Mouse (Mus musculus): Measurements from ENCODE around the gene Ube2cbp. TPM values are rescaled to one million over a fixed set of nuclear protein-coding genes. Genes with fewer than 3 reads are reported as not detected.

Gene Ube2cbp
- polyA plus RNA-seq, 1 experiment from 2014 or later = 3.2 TPM

DNA sequence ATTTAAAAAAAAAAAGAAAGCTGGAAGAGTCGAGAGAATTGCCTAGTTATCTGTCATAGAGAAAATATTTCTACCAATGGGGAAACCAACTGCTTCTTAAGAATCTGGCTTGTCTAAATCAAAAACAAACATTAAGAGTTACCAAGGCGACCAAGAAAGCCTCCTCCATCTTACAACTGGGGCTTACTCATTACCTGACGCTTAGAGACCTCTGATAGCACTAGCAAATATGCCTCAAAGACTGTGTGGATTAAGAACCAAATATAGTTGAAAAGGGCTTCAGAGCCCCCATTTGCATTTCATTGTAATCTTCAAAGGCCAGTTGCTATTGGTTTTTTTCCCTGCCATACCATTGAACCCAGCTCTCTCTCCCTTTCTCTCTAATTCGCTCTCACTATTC is 76.2 kb downstream of the Ube2cbp start:
- DNase-seq (ENCODE audit: low spot score) (no peak), ATAC-seq (ENCODE audit: low FRiP score, low TSS enrichment) (no peak)
- no peak overlapping the region for H3K27ac ChIP-seq (replicated peaks)
- 38% methylated on average over 4 of the region's 4 CpGs for WGBS
- no peaks in the 10 kb centered on the region for H3K36me3 ChIP-seq (ENCODE audit: control insufficient read depth, insufficient read depth, low read length)
- H3K9ac ChIP-seq (ENCODE audit: low read length) = no peak overlapping the region
- no peaks in the 10 kb centered on the region for H3K9me3 ChIP-seq (ENCODE audit: control insufficient read depth, low read length)
- TF ChIP-seq EP300 (optimal IDR thresholded peaks at IDR 0.05) = no peak
- no peak for TF ChIP-seq CTCF (IDR thresholded peaks at IDR 0.05; ENCODE audit: low read depth)
- no peaks in the 10 kb centered on the region for H3K27me3 ChIP-seq (ENCODE audit: control insufficient read depth, insufficient read depth, low read length)
- H3K4me3 ChIP-seq (ENCODE audit: low read depth, low read length) = no peak overlapping the region
- H3K4me2 ChIP-seq (replicated peaks; ENCODE audit: low read depth) = no peak overlapping the region
- H3K4me1 ChIP-seq (replicated peaks; ENCODE audit: control insufficient read depth, insufficient read depth) = no peaks in the 10 kb centered on the region

DNA sequence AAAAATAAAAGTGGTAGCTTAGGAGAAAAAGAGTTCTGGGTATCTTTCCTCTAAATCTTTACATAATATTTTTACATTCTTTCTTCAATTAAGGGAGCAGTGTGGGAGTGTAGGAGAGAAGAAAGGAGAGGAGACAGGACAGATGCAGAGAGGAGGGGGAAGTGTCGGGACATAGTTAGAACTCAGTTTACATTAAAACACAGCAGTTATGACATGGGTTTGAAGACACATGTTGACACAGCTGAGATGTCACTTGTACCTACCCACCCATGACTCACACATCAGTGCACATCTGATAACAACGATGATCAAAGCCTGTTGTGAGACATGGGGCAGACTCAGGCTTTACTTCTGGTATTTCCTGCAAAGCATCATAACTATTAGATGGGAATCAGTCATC is 87.8 kb downstream of the Ube2cbp start:
- Histone ChIP-seq H3K9me3 (ENCODE audit: control insufficient read depth, low read length) (no peaks in the 10 kb centered on the region), H3K4me3 (ENCODE audit: low read depth, low read length) (no peak overlapping the region), H3K27me3 (ENCODE audit: control insufficient read depth, insufficient read depth, low read length) (no peaks in the 10 kb centered on the region), H3K4me1 (replicated peaks; ENCODE audit: control insufficient read depth, insufficient read depth) (no peaks in the 10 kb centered on the region), H3K9ac (ENCODE audit: low read length) (no peak overlapping the region), H3K27ac (replicated peaks) (no peak overlapping the region), H3K36me3 (ENCODE audit: control insufficient read depth, insufficient read depth, low read length) (no peaks in the 10 kb centered on the region), H3K4me2 (replicated peaks; ENCODE audit: low read depth) (no peak overlapping the region)
- WGBS = 42% methylated on average over 2 of the region's 2 CpGs
- TF ChIP-seq EP300 (optimal IDR thresholded peaks at IDR 0.05) (no peak), CTCF (IDR thresholded peaks at IDR 0.05; ENCODE audit: low read depth) (no peak)
- ATAC-seq (ENCODE audit: low FRiP score, low TSS enrichment) (no peak), DNase-seq (ENCODE audit: low spot score) (no peak)

DNA sequence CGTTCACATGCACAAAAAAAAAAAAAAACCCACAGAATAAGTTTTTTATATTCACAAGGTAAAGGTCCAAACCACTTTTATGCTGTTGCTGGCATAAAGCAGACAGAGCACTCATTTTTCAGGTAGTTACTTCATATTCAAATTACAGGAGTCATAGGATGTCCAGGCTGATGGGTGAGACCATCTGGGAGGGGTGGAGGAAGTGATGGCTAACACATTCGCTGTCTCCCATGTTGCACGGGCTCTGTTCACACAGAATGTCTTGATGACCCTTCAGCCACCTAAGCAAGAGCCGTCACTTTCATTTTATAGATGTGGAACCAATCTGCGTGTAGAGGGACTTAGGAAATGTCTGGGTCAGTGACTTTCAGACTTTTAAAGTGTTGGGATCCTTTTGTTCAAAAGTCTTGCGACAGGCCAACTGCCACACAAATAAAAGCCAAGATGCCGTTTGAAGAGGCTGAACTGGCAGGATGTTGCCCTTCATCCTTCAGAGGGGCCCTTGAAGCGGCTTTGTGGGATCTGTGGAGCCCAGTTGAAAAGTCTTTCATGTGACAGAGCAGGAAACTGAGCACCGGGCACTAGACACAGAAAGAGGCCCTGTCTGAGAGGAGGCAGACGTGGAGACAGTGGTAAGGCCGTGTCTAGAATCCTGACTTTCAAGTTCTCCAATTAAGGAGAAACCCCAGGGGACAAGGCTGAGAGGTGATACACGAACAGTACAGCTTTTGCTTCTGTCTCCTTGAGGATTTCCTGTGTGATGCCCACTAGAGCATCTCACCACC is 91.8 kb downstream of the Ube2cbp start:
- 75% methylated on average over 12 of the region's 12 CpGs for WGBS
- H3K4me1 ChIP-seq (replicated peaks; ENCODE audit: control insufficient read depth, insufficient read depth) = no peaks in the 10 kb centered on the region
- H3K4me2 ChIP-seq (replicated peaks; ENCODE audit: low read depth) = no peak overlapping the region
- no peaks in the 10 kb centered on the region for H3K9me3 ChIP-seq (ENCODE audit: control insufficient read depth, low read length)
- TF ChIP-seq CTCF (IDR thresholded peaks at IDR 0.05; ENCODE audit: low read depth) (no peak), EP300 (optimal IDR thresholded peaks at IDR 0.05) (no peak)
- ATAC-seq (ENCODE audit: low FRiP score, low TSS enrichment) (no peak), DNase-seq (ENCODE audit: low spot score) (no peak)
- no peak overlapping the region for H3K4me3 ChIP-seq (ENCODE audit: low read depth, low read length)
- no peaks in the 10 kb centered on the region for H3K36me3 ChIP-seq (ENCODE audit: control insufficient read depth, insufficient read depth, low read length)
- H3K27ac ChIP-seq (replicated peaks) = no peak overlapping the region
- no peaks in the 10 kb centered on the region for H3K27me3 ChIP-seq (ENCODE audit: control insufficient read depth, insufficient read depth, low read length)
- H3K9ac ChIP-seq (ENCODE audit: low read length) = no peak overlapping the region

DNA sequence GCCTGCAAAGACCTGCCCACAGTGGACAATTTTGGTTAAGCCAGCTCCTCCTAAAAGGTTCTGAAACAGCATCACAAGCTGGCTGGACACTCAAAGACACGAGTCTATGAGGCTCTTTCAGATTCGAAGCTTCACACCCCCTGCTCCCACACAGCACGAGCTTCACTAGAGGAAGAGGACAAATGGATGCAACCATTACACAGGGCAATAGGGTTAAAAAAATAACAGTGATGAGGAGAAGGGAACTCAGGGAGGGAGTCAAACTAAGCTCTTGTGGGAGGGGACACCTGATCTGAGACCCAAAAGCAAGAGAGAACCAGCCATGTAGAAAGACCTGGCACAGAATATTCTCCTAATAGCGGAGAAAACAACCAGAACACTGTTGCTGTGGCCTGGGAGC is 95.5 kb downstream of the Ube2cbp start:
- ATAC-seq (ENCODE audit: low FRiP score, low TSS enrichment) (no peak), DNase-seq (ENCODE audit: low spot score) (no peak)
- no peaks in the 10 kb centered on the region for H3K4me1 ChIP-seq (replicated peaks; ENCODE audit: control insufficient read depth, insufficient read depth)
- no peak overlapping the region for H3K4me2 ChIP-seq (replicated peaks; ENCODE audit: low read depth)
- H3K27ac ChIP-seq (replicated peaks) = no peak overlapping the region
- H3K36me3 ChIP-seq (ENCODE audit: control insufficient read depth, insufficient read depth, low read length) = no peaks in the 10 kb centered on the region
- H3K9ac ChIP-seq (ENCODE audit: low read length) = no peak overlapping the region
- no peak for TF ChIP-seq EP300 (optimal IDR thresholded peaks at IDR 0.05)
- no peak for TF ChIP-seq CTCF (IDR thresholded peaks at IDR 0.05; ENCODE audit: low read depth)
- 83% methylated on average over 4 of the region's 4 CpGs for WGBS
- H3K4me3 ChIP-seq (ENCODE audit: low read depth, low read length) = no peak overlapping the region
- H3K9me3 ChIP-seq (ENCODE audit: control insufficient read depth, low read length) = no peaks in the 10 kb centered on the region
- no peaks in the 10 kb centered on the region for H3K27me3 ChIP-seq (ENCODE audit: control insufficient read depth, insufficient read depth, low read length)

DNA sequence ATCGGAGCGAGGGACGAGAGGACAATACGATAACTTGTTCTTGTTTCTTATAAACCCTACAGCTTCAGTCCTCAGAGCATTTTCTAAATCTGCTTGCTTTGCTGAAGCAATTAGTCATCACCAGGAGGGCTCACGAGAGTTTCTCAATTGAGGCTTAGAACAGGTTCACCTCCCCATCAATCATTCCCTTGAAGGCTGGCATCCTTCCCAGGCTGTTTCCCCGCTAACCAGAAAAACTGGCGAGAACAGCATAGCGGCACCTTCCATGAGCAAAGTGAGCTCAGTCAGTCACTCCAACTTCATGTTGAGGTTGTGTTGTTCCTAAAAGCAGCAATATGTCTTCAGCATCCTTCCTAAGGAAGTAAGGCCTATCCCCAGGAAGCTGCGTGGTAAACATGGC is 104.2 kb downstream of the Ube2cbp start:
- DNase-seq (ENCODE audit: low spot score) (peak; percentile 60), ATAC-seq (ENCODE audit: low FRiP score, low TSS enrichment) (peak; percentile 51; the same call in 1 of the 2 replicates)
- 46% methylated on average over 9 of the region's 9 CpGs for WGBS
- no peak overlapping the region for H3K4me3 ChIP-seq (ENCODE audit: low read depth, low read length)
- no peak overlapping the region for H3K27ac ChIP-seq (replicated peaks)
- no peaks in the 10 kb centered on the region for H3K27me3 ChIP-seq (ENCODE audit: control insufficient read depth, insufficient read depth, low read length)
- no peak overlapping the region for H3K4me2 ChIP-seq (replicated peaks; ENCODE audit: low read depth)
- no peaks in the 10 kb centered on the region for H3K4me1 ChIP-seq (replicated peaks; ENCODE audit: control insufficient read depth, insufficient read depth)
- no peaks in the 10 kb centered on the region for H3K36me3 ChIP-seq (ENCODE audit: control insufficient read depth, insufficient read depth, low read length)
- no peak overlapping the region for H3K9ac ChIP-seq (ENCODE audit: low read length)
- no peaks in the 10 kb centered on the region for H3K9me3 ChIP-seq (ENCODE audit: control insufficient read depth, low read length)
- TF ChIP-seq CTCF (IDR thresholded peaks at IDR 0.05; ENCODE audit: low read depth) (no peak), EP300 (optimal IDR thresholded peaks at IDR 0.05) (no peak)

DNA sequence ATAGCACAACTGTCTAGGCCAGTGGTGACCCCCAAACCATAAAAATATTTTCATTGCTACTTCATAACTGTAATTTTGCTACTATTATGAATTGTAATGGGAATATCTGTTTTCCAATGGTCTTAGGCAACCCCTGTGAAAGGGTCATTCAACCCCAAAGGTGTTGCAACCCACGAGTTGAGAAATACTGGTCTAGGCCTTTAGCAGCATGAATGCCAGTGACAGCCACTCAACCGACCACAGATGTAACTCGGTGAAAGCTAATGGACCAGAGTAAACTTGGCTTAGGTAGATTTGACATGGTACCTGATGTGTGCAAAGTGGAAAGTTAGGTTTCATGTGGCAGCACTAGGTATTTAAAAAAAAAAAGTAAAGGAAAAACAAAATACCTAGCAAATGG is 108.9 kb downstream of the Ube2cbp start:
- ATAC-seq (ENCODE audit: low FRiP score, low TSS enrichment) (no peak), DNase-seq (ENCODE audit: low spot score) (no peak)
- H3K36me3 ChIP-seq (ENCODE audit: control insufficient read depth, insufficient read depth, low read length) = no peaks in the 10 kb centered on the region
- no peaks in the 10 kb centered on the region for H3K9me3 ChIP-seq (ENCODE audit: control insufficient read depth, low read length)
- H3K4me1 ChIP-seq (replicated peaks; ENCODE audit: control insufficient read depth, insufficient read depth) = no peaks in the 10 kb centered on the region
- no peak overlapping the region for H3K27ac ChIP-seq (replicated peaks)
- H3K4me3 ChIP-seq (ENCODE audit: low read depth, low read length) = no peak overlapping the region
- 78% methylated on average over 3 of the region's 3 CpGs for WGBS
- H3K27me3 ChIP-seq (ENCODE audit: control insufficient read depth, insufficient read depth, low read length) = no peaks in the 10 kb centered on the region
- H3K9ac ChIP-seq (ENCODE audit: low read length) = no peak overlapping the region
- H3K4me2 ChIP-seq (replicated peaks; ENCODE audit: low read depth) = no peak overlapping the region
- no peak for TF ChIP-seq CTCF (IDR thresholded peaks at IDR 0.05; ENCODE audit: low read depth)
- no peak for TF ChIP-seq EP300 (optimal IDR thresholded peaks at IDR 0.05)

Data from stomach, postnatal 0 days (tissue).